Mouse (Mus musculus): ENCODE measurements around the gene Kdelr3. TPM values are rescaled to one million over a fixed set of nuclear protein-coding genes. Genes with fewer than 3 reads are reported as not detected.

Gene Kdelr3
- polyA plus RNA-seq, 1 experiment from 2014 or later: 82.3 TPM

DNA sequence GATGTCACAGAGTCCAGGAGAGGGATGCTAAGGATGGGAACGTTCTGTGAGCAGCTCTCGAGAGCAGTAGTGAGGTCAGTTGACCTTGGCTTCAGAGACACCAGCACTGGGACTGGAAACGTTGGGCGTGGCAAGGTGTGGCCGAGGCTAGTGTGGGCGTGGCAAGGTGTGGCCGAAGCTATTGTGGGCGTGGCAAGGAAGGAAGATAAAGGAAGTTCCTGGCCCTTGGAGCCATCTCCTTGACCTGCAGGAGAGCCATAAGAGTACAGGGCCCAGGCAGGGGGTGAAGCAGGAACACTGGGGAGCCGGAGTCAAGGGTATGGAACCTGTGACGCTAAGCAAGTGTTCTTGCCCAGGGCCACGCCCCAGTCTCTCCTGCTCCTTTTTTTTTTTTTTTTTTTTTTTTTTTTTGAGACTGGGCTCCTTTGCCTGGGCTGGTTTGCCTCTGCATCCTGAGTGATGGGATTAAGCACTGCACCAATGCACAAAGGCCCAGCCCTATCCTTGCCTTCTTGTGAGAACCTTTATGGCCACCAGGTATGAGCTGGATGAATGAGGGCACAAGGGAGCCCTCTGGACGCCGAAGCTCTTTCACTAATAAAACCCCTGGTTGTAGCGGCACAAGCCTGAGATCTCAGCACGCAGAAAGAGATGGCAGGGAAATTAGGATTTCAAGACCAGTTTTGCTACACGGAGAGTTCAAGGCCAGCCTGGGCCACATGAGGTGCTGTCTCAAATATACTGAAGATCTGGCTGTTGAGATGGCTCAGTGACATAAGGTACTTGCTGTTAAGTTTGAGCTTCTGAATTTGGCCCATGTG lies 3.4 kb downstream of the Kdelr3 start:
- peaks cover 11% of the 10 kb centered on the region for H3K4me1 ChIP-seq (ENCODE audit: control insufficient read depth, insufficient read depth, low read length)
- H3K36me3 ChIP-seq (ENCODE audit: control insufficient read depth, insufficient read depth, low read length): peaks cover 5% of the 10 kb centered on the region
- H3K4me3 ChIP-seq (ENCODE audit: low read depth, low read length): no peak overlapping the region
- H3K9ac ChIP-seq (replicated peaks; ENCODE audit: low read depth, low read length): no peak overlapping the region
- 47% methylated on average over 16 of the region's 16 CpGs for WGBS
- H3K27ac ChIP-seq (ENCODE audit: low read length): no peak overlapping the region
- no peaks in the 10 kb centered on the region for H3K9me3 ChIP-seq (ENCODE audit: control insufficient read depth, low read depth, low read length)
- ATAC-seq (ENCODE audit: insufficient number of reproducible peaks, insufficient read depth, low FRiP score, low read depth): no peak
- no peak overlapping the region for H3K4me2 ChIP-seq (replicated peaks; ENCODE audit: low read depth, low read length)
- no peaks in the 10 kb centered on the region for H3K27me3 ChIP-seq (ENCODE audit: control insufficient read depth, insufficient read depth, low read length)

GRCm38 (mm10) chr15:79525564-79525963 lies 9.4 kb downstream of the Kdelr3 start:
- Histone ChIP-seq H3K27me3 (ENCODE audit: control insufficient read depth, insufficient read depth, low read length) (no peaks in the 10 kb centered on the region), H3K4me2 (replicated peaks; ENCODE audit: low read depth, low read length) (no peak overlapping the region), H3K36me3 (ENCODE audit: control insufficient read depth, insufficient read depth, low read length) (peaks cover 55% of the 10 kb centered on the region), H3K4me1 (ENCODE audit: control insufficient read depth, insufficient read depth, low read length) (no peaks in the 10 kb centered on the region), H3K27ac (ENCODE audit: low read length) (no peak overlapping the region), H3K4me3 (ENCODE audit: low read depth, low read length) (no peak overlapping the region), H3K9ac (replicated peaks; ENCODE audit: low read depth, low read length) (no peak overlapping the region), H3K9me3 (ENCODE audit: control insufficient read depth, low read depth, low read length) (no peaks in the 10 kb centered on the region)
- ATAC-seq (ENCODE audit: insufficient number of reproducible peaks, insufficient read depth, low FRiP score, low read depth): no peak
- WGBS: 82% methylated on average over 5 of the region's 5 CpGs

DNA sequence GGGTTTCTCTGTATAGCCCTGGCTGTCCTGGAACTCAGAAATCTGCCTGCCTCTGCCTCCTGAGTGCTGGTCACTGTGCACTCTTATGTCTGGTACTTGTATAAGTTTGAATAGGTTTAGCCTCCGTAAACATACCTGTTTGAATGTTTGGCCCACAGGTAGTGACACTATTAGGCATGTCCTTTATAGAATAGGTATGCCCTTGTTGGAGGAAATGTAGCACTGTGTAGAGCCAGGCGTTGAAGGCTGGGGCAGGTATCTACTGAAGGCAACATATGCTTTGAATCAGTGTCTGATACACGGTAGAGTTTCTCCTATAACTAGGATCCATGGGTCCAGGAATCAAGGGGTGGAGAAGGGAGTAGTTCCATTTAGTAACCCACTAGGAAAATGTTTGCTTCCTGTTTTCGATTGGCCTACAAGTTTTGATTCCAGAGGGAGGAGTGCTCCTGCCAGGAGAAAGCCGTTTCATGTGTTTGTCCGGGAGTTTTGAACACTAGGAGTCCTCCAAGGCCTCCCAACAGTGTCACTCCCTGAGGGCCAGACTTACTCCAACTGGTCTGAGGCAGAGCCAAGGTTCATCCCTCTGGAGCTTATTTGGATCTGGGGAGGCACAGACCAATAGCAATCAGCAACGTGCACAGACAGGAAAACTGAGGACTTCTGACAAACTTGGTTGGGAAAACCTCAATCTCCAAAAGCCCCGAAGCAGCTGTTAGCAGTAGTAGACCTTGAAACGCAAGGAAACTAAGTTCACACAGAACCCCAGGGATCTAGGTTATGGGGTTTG lies 10.0 kb downstream of the Kdelr3 start:
- Histone ChIP-seq H3K4me2 (replicated peaks; ENCODE audit: low read depth, low read length) (no peak overlapping the region), H3K9me3 (ENCODE audit: control insufficient read depth, low read depth, low read length) (no peaks in the 10 kb centered on the region), H3K4me1 (ENCODE audit: control insufficient read depth, insufficient read depth, low read length) (no peaks in the 10 kb centered on the region), H3K27me3 (ENCODE audit: control insufficient read depth, insufficient read depth, low read length) (no peaks in the 10 kb centered on the region), H3K9ac (replicated peaks; ENCODE audit: low read depth, low read length) (no peak overlapping the region), H3K4me3 (ENCODE audit: low read depth, low read length) (no peak overlapping the region), H3K27ac (ENCODE audit: low read length) (no peak overlapping the region), H3K36me3 (ENCODE audit: control insufficient read depth, insufficient read depth, low read length) (peaks cover 61% of the 10 kb centered on the region)
- no peak for ATAC-seq (ENCODE audit: insufficient number of reproducible peaks, insufficient read depth, low FRiP score, low read depth)
- WGBS: 64% methylated on average over 9 of the region's 9 CpGs

- WGBS: 77% methylated on average over 4 of the region's 4 CpGs
- Histone ChIP-seq H3K4me2 (replicated peaks; ENCODE audit: low read depth, low read length) (no peak overlapping the region), H3K27me3 (ENCODE audit: control insufficient read depth, insufficient read depth, low read length) (no peaks in the 10 kb centered on the region), H3K4me1 (ENCODE audit: control insufficient read depth, insufficient read depth, low read length) (no peaks in the 10 kb centered on the region), H3K36me3 (ENCODE audit: control insufficient read depth, insufficient read depth, low read length) (peaks cover 71% of the 10 kb centered on the region), H3K4me3 (ENCODE audit: low read depth, low read length) (no peak overlapping the region), H3K27ac (ENCODE audit: low read length) (no peak overlapping the region), H3K9me3 (ENCODE audit: control insufficient read depth, low read depth, low read length) (no peaks in the 10 kb centered on the region), H3K9ac (replicated peaks; ENCODE audit: low read depth, low read length) (no peak overlapping the region)
- ATAC-seq (ENCODE audit: insufficient number of reproducible peaks, insufficient read depth, low FRiP score, low read depth): peak; percentile 29; the same call in 1 of the 2 replicates
Observed at GRCm38 (mm10) chr15:79527192-79527591, 11.0 kb downstream of the Kdelr3 start.

GRCm38 (mm10) chr15:79527991-79528639 lies 11.9 kb downstream of the Kdelr3 start:
- no peak for ATAC-seq (ENCODE audit: insufficient number of reproducible peaks, insufficient read depth, low FRiP score, low read depth)
- Histone ChIP-seq H3K27me3 (ENCODE audit: control insufficient read depth, insufficient read depth, low read length) (no peaks in the 10 kb centered on the region), H3K27ac (ENCODE audit: low read length) (no peak overlapping the region), H3K9ac (replicated peaks; ENCODE audit: low read depth, low read length) (no peak overlapping the region), H3K4me3 (ENCODE audit: low read depth, low read length) (no peak overlapping the region), H3K9me3 (ENCODE audit: control insufficient read depth, low read depth, low read length) (no peaks in the 10 kb centered on the region), H3K4me2 (replicated peaks; ENCODE audit: low read depth, low read length) (no peak overlapping the region), H3K4me1 (ENCODE audit: control insufficient read depth, insufficient read depth, low read length) (no peaks in the 10 kb centered on the region), H3K36me3 (ENCODE audit: control insufficient read depth, insufficient read depth, low read length) (peaks cover 75% of the 10 kb centered on the region)
- WGBS: 60% methylated on average over 5 of the region's 5 CpGs

- H3K4me3 ChIP-seq (ENCODE audit: low read depth, low read length): no peak overlapping the region
- no peaks in the 10 kb centered on the region for H3K9me3 ChIP-seq (ENCODE audit: control insufficient read depth, low read depth, low read length)
- H3K9ac ChIP-seq (replicated peaks; ENCODE audit: low read depth, low read length): no peak overlapping the region
- peaks cover 92% of the 10 kb centered on the region for H3K36me3 ChIP-seq (ENCODE audit: control insufficient read depth, insufficient read depth, low read length)
- no peaks in the 10 kb centered on the region for H3K4me1 ChIP-seq (ENCODE audit: control insufficient read depth, insufficient read depth, low read length)
- H3K27ac ChIP-seq (ENCODE audit: low read length): no peak overlapping the region
- ATAC-seq (ENCODE audit: insufficient number of reproducible peaks, insufficient read depth, low FRiP score, low read depth): peak; percentile 58; the same call in 1 of the 2 replicates
- H3K4me2 ChIP-seq (replicated peaks; ENCODE audit: low read depth, low read length): no peak overlapping the region
- 77% methylated on average over 7 of the region's 7 CpGs for WGBS
- H3K27me3 ChIP-seq (ENCODE audit: control insufficient read depth, insufficient read depth, low read length): no peaks in the 10 kb centered on the region
Observed at GRCm38 (mm10) chr15:79529935-79530334, 13.7 kb downstream of the Kdelr3 start.

GRCm38 (mm10) chr15:79533796-79534195 lies 17.6 kb downstream of the Kdelr3 start:
- 87% methylated on average over 3 of the region's 3 CpGs for WGBS
- H3K9ac ChIP-seq (replicated peaks; ENCODE audit: low read depth, low read length): no peak overlapping the region

DNA sequence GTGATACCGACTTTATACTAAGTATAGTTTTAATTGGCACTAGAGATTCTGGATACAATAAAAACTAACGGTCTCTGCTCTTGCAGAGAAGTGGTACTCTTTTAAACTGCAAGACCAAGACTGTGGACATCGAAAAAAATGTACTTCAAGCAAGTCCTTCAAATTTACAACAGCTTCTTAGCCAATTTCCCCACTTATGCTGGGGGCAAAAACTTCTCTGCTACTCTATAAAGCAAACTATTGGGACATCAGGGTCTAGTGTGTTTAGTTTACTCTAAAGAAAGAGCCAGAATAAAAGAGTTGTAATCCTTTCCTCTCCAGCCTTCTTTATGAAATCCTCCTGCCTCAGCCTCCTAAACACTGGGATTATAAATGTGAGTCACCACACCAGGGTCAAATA lies 27.8 kb downstream of the Kdelr3 start:
- 94% methylated on average over 3 of the region's 3 CpGs for WGBS
- Histone ChIP-seq H3K4me3 (ENCODE audit: low read depth, low read length) (no peak overlapping the region; the same call in 1 of the 2 replicates), H3K4me1 (ENCODE audit: control insufficient read depth, insufficient read depth, low read length) (peaks cover 16% of the 10 kb centered on the region), H3K27ac (ENCODE audit: low read length) (no peak overlapping the region), H3K9ac (replicated peaks; ENCODE audit: low read depth, low read length) (no peak overlapping the region), H3K9me3 (ENCODE audit: control insufficient read depth, low read depth, low read length) (no peaks in the 10 kb centered on the region), H3K36me3 (ENCODE audit: control insufficient read depth, insufficient read depth, low read length) (peaks cover 51% of the 10 kb centered on the region), H3K27me3 (ENCODE audit: control insufficient read depth, insufficient read depth, low read length) (no peaks in the 10 kb centered on the region), H3K4me2 (replicated peaks; ENCODE audit: low read depth, low read length) (peak overlapping the region; percentile 80; the same call in 1 of the 2 replicates)
- ATAC-seq (ENCODE audit: insufficient number of reproducible peaks, insufficient read depth, low FRiP score, low read depth): no peak

More at GRCm38 (mm10) chr15:79533796-79534195, 17.6 kb downstream of the Kdelr3 start:
- Histone ChIP-seq H3K36me3 (ENCODE audit: control insufficient read depth, insufficient read depth, low read length) (peaks cover 98% of the 10 kb centered on the region), H3K9me3 (ENCODE audit: control insufficient read depth, low read depth, low read length) (no peaks in the 10 kb centered on the region), H3K27me3 (ENCODE audit: control insufficient read depth, insufficient read depth, low read length) (no peaks in the 10 kb centered on the region), H3K4me1 (ENCODE audit: control insufficient read depth, insufficient read depth, low read length) (no peaks in the 10 kb centered on the region), H3K4me3 (ENCODE audit: low read depth, low read length) (no peak overlapping the region), H3K27ac (ENCODE audit: low read length) (no peak overlapping the region), H3K4me2 (replicated peaks; ENCODE audit: low read depth, low read length) (no peak overlapping the region)
- no peak for ATAC-seq (ENCODE audit: insufficient number of reproducible peaks, insufficient read depth, low FRiP score, low read depth)

Measured in stomach, embryonic 14.5 days (tissue).